In genomic region chr7:20078118-20078517, GRCm38 (mm10) we compare ENCODE assay signal across 13 mouse cellular contexts. TPM values are rescaled to one million over a fixed set of nuclear protein-coding genes. Genes with fewer than 3 reads are reported as not detected.
"Had no signal": no experiment of that assay in that cellular context is flagged by ENCODE, and none has a peak within 500 bp of the region (broad histone marks: within the 10 kb centered on the region; RNA-seq: fewer than 3 reads in every experiment).

No protein-coding gene starts in this region.

RNA-seq across cellular contexts. Expression of gene Vmn1r91, which starts 21.4 kb away (rescaled TPM):
- polyA plus RNA-seq: neural tube, embryonic 13.5 days; neural tube, embryonic 14.5 days; neural tube, embryonic 15.5 days; spleen, adult 2 months; stomach, embryonic 14.5 days; stomach, embryonic 15.5 days; stomach, embryonic 16.5 days; stomach, postnatal 0 days; testis, adult 2 months; thymus, adult 2 months; thymus, postnatal 0 days; urinary bladder, adult 2 months had no signal

RNA-seq across cellular contexts. Expression of gene Gm16442, which starts 44.3 kb away (rescaled TPM):
- polyA plus RNA-seq: neural tube, embryonic 13.5 days; neural tube, embryonic 14.5 days; neural tube, embryonic 15.5 days; small intestine, adult 2 months; spleen, adult 2 months; stomach, embryonic 14.5 days; stomach, embryonic 15.5 days; stomach, embryonic 16.5 days; stomach, postnatal 0 days; testis, adult 2 months; thymus, adult 2 months; thymus, postnatal 0 days; urinary bladder, adult 2 months had no signal
